Mouse (Mus musculus) heart, embryonic 15.5 days (tissue): ENCODE data around the gene Pard3. TPM values are rescaled to one million over a fixed set of nuclear protein-coding genes. Genes with fewer than 3 reads are reported as not detected.

ENCODE experiments used
- ATAC-seq: fragments of 200-750 bp; cut with Nextera tagmentation; replicated peaks from 2 replicates; pipeline ENCODE4 v1.8.0; 2017; ENCODE audit warnings: low read depth, moderate TSS enrichment; ENCODE audit not compliant: insufficient number of reproducible peaks, insufficient read depth, low FRiP score
- H3K27ac ChIP-seq: fragments of 300-500 bp; sonication (generic); 2 replicates; pipeline ENCODE4 v1.5.1; 2015; ENCODE audit warnings: mild to moderate bottlenecking, inconsistent platforms
- H3K27me3 ChIP-seq: fragments of 300-500 bp; sonication (generic); 2 replicates; pipeline ENCODE4 v1.6.1; 2015; ENCODE audit warnings: inconsistent platforms
- H3K36me3 ChIP-seq: fragments of 300-500 bp; sonication (generic); 2 replicates; pipeline ENCODE4 v1.6.1; 2015; ENCODE audit warnings: mild to moderate bottlenecking, inconsistent platforms
- H3K4me1 ChIP-seq: fragments of 300-500 bp; sonication (generic); replicated peaks from 2 replicates; pipeline ENCODE4 v1.6.1; 2015; ENCODE audit warnings: inconsistent platforms
- H3K4me2 ChIP-seq: fragments of 300-500 bp; sonication (generic); 2 replicates; pipeline ENCODE4 v1.6.1; 2015; ENCODE audit warnings: inconsistent platforms, mild to moderate bottlenecking, moderate library complexity
- H3K4me3 ChIP-seq: fragments of 300-500 bp; sonication (generic); 2 replicates; pipeline ENCODE4 v1.5.1; 2015; ENCODE audit warnings: mild to moderate bottlenecking, inconsistent platforms
- H3K9ac ChIP-seq: fragments of 300-500 bp; sonication (generic); 2 replicates; pipeline ENCODE4 v1.6.1; 2015; ENCODE audit warnings: mild to moderate bottlenecking, inconsistent platforms
- H3K9me3 ChIP-seq: fragments of 300-500 bp; sonication (generic); replicated peaks from 2 replicates; pipeline ENCODE4 v1.6.1; 2016; ENCODE audit warnings: inconsistent platforms
- WGBS: fragments of 180-500 bp; shearing (Covaris S2); methylation state at CpG from one replicate; pipeline ENCODE4 v1.1.7; 2015; ENCODE audit warnings: mixed read lengths; 5-methylcytosine and 5-hydroxymethylcytosine counted together
- polyA plus RNA-seq: library from polyadenylated mRNA; unstranded; fragments of >200 nt; fragmentation: Nextera tagmentation; extraction: Ambion mirVana; gene quantifications from 2 replicates; pipeline ENCODE4 v1.2.1, GENCODE M21; 2015

The Pard3 gene
- polyA plus RNA-seq, 1 experiment from 2014 or later: 14.9 TPM

DNA sequence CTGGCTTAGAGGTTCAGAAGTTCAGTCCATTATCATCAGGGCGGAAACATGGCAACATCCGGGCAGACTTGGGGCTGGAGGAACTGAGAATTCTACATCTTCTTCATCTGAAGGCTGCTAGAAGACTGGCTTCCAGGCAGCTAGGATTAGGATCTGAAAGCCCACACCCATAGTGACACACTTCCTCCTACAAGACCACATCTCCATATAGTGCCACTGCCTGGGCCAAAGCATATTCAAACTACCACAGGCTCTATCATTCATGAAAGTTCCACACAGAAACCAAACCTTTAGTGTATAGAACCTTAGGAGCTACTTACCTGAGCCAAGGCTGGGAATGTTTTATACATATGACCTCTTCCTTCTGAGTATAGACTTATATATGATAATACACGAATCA, 476.6 kb downstream of the Pard3 start:
- no peaks in the 10 kb centered on the region for H3K9me3 ChIP-seq
- no peaks in the 10 kb centered on the region for H3K27me3 ChIP-seq
- no peak overlapping the region for H3K27ac ChIP-seq
- H3K4me1 ChIP-seq: peaks cover 22% of the 10 kb centered on the region
- H3K4me3 ChIP-seq: no peak overlapping the region
- H3K9ac ChIP-seq: no peak overlapping the region
- H3K36me3 ChIP-seq: no peaks in the 10 kb centered on the region
- no peak for ATAC-seq
- WGBS: 84% methylated on average over 3 of the region's 3 CpGs
- no peak overlapping the region for H3K4me2 ChIP-seq

DNA sequence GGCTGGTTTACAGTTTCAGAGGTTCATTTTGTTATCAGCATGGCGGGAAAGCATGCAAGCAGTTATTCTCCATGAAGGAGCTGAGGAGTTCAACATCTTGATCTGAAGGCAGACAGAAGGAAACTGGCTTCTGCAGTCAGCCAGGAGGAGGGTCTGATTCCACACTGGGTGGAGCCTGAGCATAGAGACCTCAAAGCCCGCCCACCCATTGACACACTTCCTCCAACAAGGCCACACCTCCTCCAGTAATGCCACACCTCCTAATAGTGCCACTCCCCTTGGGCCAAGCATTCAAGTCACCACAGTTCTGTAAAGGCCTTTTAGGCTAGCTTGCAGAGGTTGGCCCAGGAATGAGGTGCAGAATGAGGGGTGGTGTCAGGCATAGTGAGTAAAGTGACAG, 478.5 kb downstream of the Pard3 start:
- H3K4me3 ChIP-seq: no peak overlapping the region
- no peak overlapping the region for H3K4me2 ChIP-seq
- no peak overlapping the region for H3K27ac ChIP-seq
- no peak for ATAC-seq
- no peak overlapping the region for H3K9ac ChIP-seq
- no peaks in the 10 kb centered on the region for H3K27me3 ChIP-seq
- peaks cover 22% of the 10 kb centered on the region for H3K4me1 ChIP-seq
- no peaks in the 10 kb centered on the region for H3K9me3 ChIP-seq
- no peaks in the 10 kb centered on the region for H3K36me3 ChIP-seq
- 90% methylated on average over 2 of the region's 2 CpGs for WGBS

DNA sequence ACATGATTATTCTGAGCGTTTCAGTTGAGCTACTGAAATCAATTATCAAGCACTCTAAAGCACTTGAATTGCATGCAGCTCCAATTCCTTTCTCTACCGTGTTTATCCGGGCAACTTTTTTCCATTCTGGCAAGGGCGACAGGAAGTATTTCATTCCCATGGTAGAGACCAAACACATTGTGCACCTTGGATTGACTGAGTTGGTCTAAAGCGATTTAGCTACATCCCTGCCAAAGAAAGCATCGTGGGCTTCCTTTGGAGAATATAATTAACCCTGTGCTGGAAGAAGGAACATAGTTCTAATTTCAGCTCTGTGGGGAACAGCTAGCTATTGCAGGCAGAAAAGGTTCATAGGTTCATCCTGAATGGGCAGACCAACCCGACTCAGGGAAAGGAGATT, 480.0 kb downstream of the Pard3 start:
- H3K4me1 ChIP-seq: peaks cover 22% of the 10 kb centered on the region
- H3K4me3 ChIP-seq: no peak overlapping the region
- WGBS: 36% methylated on average over 7 of the region's 7 CpGs
- ATAC-seq: no peak
- no peaks in the 10 kb centered on the region for H3K27me3 ChIP-seq
- no peak overlapping the region for H3K9ac ChIP-seq
- no peak overlapping the region for H3K4me2 ChIP-seq
- peak overlapping the region; percentile 53 for H3K27ac ChIP-seq
- no peaks in the 10 kb centered on the region for H3K36me3 ChIP-seq
- no peaks in the 10 kb centered on the region for H3K9me3 ChIP-seq

DNA sequence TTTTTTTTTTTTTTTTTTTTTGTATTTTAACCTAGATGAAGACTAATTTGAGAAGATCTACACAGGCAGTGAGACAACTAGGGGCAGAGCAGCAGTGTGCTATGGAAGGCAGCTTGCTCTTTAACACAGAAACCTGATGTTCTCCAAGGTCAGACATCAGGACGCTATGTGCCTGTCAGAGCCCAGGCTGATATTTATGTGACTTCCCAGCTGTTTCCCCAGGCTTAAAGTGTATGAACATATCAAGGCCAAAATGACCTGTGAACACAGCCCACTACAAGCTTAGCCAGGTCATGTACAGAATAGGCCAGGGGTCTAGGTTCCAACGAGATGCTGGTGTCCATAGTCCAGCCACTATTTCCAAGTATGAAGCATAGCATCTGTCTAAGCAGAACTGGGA, 482.5 kb downstream of the Pard3 start:
- H3K27me3 ChIP-seq: no peaks in the 10 kb centered on the region
- no peak overlapping the region for H3K4me2 ChIP-seq
- no peak for ATAC-seq
- H3K4me1 ChIP-seq: peaks cover 22% of the 10 kb centered on the region
- 70% methylated on average over 2 of the region's 2 CpGs for WGBS
- H3K27ac ChIP-seq: no peak overlapping the region
- no peak overlapping the region for H3K4me3 ChIP-seq
- H3K9ac ChIP-seq: no peak overlapping the region
- no peaks in the 10 kb centered on the region for H3K36me3 ChIP-seq
- H3K9me3 ChIP-seq: no peaks in the 10 kb centered on the region

DNA sequence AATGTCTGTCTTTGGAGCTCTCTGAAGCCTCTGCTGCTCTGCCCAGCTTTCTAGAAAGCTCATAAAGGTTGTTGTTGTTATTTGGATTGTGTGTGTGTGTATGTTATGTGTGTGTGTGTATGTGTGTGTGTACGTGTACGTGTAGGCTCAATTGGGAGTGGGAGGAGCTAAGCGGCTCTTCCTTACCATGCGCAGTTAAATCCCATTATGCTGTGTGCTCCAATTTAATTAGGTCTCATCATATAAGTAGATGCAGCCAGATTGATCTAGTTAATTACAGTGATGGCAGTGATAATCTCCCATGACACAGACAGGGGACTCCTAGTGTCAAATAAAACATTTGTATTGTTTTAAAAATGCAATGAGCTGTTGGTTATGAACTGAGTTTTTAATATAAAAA, 487.2 kb downstream of the Pard3 start:
- 91% methylated on average over 4 of the region's 4 CpGs for WGBS
- Histone ChIP-seq H3K27ac (no peak overlapping the region), H3K9ac (no peak overlapping the region), H3K9me3 (no peaks in the 10 kb centered on the region), H3K36me3 (no peaks in the 10 kb centered on the region), H3K27me3 (no peaks in the 10 kb centered on the region), H3K4me2 (no peak overlapping the region), H3K4me1 (no peaks in the 10 kb centered on the region; the same call in 1 of the 2 replicates), H3K4me3 (no peak overlapping the region)
- no peak for ATAC-seq

DNA sequence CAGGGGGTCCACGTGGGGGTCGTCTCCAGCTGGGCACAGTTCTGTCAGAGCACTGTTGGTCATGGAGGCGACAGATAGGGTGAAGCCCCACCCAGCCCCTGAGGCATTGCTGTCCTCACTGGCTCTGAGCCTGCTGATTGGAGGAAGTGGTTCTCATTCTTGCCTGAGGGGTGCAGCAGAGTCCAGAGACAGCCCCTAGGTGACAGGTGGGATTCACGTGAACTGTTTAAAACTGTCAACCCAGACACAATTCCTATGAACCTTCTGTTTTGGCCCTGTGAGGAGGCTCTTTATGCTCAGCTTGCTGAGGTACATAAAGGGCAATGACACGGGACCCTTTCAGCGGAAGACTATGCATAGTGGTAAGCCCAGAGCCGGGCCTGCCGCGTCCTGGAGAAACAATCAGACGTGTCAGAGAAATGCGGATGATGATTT, 488.5 kb downstream of the Pard3 start:
- ATAC-seq: no peak
- WGBS: 61% methylated on average over 11 of the region's 11 CpGs
- Histone ChIP-seq H3K27me3 (no peaks in the 10 kb centered on the region), H3K36me3 (no peaks in the 10 kb centered on the region), H3K9ac (no peak overlapping the region), H3K27ac (no peak overlapping the region), H3K4me3 (no peak overlapping the region), H3K4me1 (peaks cover 2% of the 10 kb centered on the region; the same call in 1 of the 2 replicates), H3K4me2 (no peak overlapping the region), H3K9me3 (no peaks in the 10 kb centered on the region)

DNA sequence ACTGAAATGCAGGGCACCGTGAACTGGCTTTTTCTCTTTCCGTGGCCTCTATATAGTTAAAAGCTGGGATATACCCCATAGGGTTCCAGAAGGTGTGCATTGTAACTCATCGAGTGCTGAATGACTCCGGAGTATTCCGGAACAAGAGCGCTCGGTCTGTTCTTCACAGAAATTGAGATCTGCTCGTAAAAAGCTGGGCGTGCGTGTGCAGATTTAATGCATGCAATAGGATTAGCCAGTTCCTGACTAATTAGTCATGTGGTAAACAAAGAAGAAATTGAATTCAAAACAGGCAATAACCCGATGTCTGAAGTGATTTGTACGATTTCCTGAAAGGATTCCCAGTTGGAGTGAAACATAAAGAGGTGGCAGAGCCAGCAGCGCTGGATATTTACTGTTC, 489.1 kb downstream of the Pard3 start:
- no peak overlapping the region for H3K9ac ChIP-seq
- ATAC-seq: no peak
- H3K4me2 ChIP-seq: no peak overlapping the region
- no peak overlapping the region for H3K4me3 ChIP-seq
- no peaks in the 10 kb centered on the region for H3K9me3 ChIP-seq
- 91% methylated on average over 13 of the region's 13 CpGs for WGBS
- H3K4me1 ChIP-seq: peaks cover 2% of the 10 kb centered on the region; the same call in 1 of the 2 replicates
- H3K27ac ChIP-seq: no peak overlapping the region
- H3K36me3 ChIP-seq: no peaks in the 10 kb centered on the region
- no peaks in the 10 kb centered on the region for H3K27me3 ChIP-seq

DNA sequence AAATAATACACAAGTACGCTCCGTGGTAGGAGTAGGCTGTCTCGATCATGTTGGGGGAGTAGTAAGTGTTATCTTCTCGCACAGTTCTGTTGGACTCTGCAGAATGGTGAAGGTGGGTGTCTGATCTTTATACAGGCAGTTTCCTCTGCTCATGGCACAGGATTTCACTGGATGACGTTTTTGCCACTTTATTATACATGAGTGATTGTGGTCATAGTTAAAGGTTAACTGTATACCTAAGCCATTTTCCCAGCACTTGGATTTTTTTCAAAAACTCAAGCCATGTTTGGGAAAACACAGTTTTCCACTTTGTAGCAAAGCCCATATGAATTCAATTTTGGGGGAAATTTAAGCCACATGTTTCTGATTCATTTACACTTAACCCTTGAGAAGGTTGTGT, 489.9 kb downstream of the Pard3 start:
- WGBS: 72% methylated on average over 5 of the region's 5 CpGs
- H3K27me3 ChIP-seq: no peaks in the 10 kb centered on the region

DNA sequence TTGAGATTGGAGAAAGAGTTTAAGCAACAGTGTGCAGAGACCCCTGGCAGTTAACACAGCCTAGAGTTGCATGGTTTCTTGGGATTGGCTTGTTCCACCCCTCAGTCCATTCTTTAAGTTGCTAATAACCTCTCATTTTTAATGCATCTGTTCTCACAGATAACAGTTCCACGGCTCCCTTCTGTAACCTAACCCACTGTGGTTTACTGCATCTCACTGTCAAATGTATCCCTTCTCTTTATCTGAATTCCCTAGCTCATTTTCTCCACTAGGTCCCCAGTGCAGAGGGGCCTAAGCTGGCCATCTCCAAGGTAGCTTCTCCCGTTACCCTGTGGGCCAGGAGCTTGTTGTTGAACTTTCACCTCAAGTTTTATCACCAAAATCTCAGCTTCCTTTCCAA, 492.1 kb downstream of the Pard3 start:
- no peak overlapping the region for H3K4me2 ChIP-seq
- no peaks in the 10 kb centered on the region for H3K9me3 ChIP-seq
- no peaks in the 10 kb centered on the region for H3K27me3 ChIP-seq
- no peak for ATAC-seq
- H3K36me3 ChIP-seq: no peaks in the 10 kb centered on the region
- H3K4me1 ChIP-seq: peaks cover 2% of the 10 kb centered on the region; the same call in 1 of the 2 replicates
- 68% methylated on average over 2 of the region's 2 CpGs for WGBS
- no peak overlapping the region for H3K9ac ChIP-seq
- no peak overlapping the region for H3K4me3 ChIP-seq
- H3K27ac ChIP-seq: no peak overlapping the region

More for the DNA sequence above, 489.9 kb downstream of the Pard3 start:
- Histone ChIP-seq H3K36me3 (no peaks in the 10 kb centered on the region), H3K9ac (no peak overlapping the region), H3K4me2 (no peak overlapping the region), H3K4me1 (peaks cover 2% of the 10 kb centered on the region; the same call in 1 of the 2 replicates), H3K4me3 (no peak overlapping the region), H3K27ac (no peak overlapping the region), H3K9me3 (no peaks in the 10 kb centered on the region)
- ATAC-seq: no peak

DNA sequence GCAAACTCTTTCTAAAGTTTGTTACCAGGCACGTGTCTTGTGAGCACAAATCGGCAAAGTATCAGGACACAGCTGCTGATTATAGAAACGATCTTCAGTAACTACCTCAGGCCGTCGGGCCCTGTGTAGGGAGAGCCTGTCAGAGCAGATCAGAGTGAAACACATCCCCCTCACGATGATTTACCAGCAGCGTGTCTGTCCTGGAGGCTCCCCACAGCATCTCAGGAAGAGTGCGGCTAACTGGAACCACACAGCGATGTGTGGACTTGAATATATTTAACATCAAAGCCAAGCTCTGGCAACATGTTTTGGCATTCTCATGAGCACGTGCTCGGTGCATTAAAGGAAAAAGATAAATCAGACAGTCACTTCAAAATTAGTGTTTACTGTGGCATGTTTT, 493.3 kb downstream of the Pard3 start:
- no peak overlapping the region for H3K4me3 ChIP-seq
- no peak overlapping the region for H3K9ac ChIP-seq
- no peaks in the 10 kb centered on the region for H3K27me3 ChIP-seq
- no peak overlapping the region for H3K4me2 ChIP-seq
- no peak for ATAC-seq
- 58% methylated on average over 11 of the region's 11 CpGs for WGBS
- no peaks in the 10 kb centered on the region for H3K9me3 ChIP-seq
- no peak overlapping the region for H3K27ac ChIP-seq
- peaks cover 2% of the 10 kb centered on the region; the same call in 1 of the 2 replicates for H3K4me1 ChIP-seq
- no peaks in the 10 kb centered on the region for H3K36me3 ChIP-seq

DNA sequence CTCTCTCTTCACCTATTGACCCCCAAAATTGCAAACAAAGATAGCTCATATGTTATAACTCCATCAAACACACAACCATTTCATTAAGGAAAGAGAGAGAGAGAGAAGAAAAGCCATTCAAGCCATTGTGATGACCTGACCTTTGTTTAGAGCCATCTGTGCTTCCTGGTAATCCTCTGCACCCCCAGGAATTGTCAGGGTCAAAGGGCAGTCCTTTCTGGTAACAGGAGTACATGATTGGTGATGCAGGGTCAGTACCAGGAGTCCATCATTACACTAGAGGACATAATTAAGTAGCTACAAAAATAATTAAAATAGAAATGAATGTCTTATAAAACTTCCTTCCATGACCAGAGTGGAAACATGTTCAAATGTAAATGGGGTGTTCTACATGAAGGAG, 493.9 kb downstream of the Pard3 start:
- Histone ChIP-seq H3K27ac (no peak overlapping the region), H3K4me2 (no peak overlapping the region), H3K27me3 (no peaks in the 10 kb centered on the region), H3K36me3 (no peaks in the 10 kb centered on the region), H3K9me3 (no peaks in the 10 kb centered on the region), H3K4me1 (0 out of 2 replicates have a peak, but pooled peaks cover 2% of the 10 kb centered on the region), H3K9ac (no peak overlapping the region), H3K4me3 (no peak overlapping the region)
- no peak for ATAC-seq

DNA sequence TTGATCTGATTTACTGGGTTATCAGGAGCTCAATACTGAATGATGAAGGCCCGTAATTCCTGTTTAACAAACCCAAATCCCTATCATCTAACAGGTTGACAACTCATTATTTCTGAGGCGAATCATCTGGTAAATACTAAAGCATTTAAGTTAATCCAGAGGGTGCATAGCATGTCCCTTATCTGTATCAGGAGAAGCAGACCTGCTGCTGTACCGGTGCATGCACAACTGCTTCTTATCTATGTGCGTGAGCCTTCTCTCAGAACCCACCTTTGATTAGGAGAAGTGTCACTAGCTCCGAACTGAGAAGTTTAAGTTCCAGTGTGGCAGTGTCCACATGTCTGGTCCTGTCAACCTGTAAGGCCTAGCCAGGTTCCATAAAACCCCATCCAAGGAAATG, 499.9 kb downstream of the Pard3 start:
- ATAC-seq: no peak

More for the DNA sequence above, 499.9 kb downstream of the Pard3 start:
- no peaks in the 10 kb centered on the region for H3K4me1 ChIP-seq
- H3K4me3 ChIP-seq: no peak overlapping the region
- no peaks in the 10 kb centered on the region for H3K36me3 ChIP-seq
- H3K27me3 ChIP-seq: no peaks in the 10 kb centered on the region
- H3K4me2 ChIP-seq: no peak overlapping the region
- H3K27ac ChIP-seq: no peak overlapping the region
- H3K9ac ChIP-seq: no peak overlapping the region
- no peaks in the 10 kb centered on the region for H3K9me3 ChIP-seq
- 76% methylated on average over 5 of the region's 5 CpGs for WGBS
